Mouse (Mus musculus) B cell, adult (primary cell): ENCODE results near the gene Lrrc32. TPM values are rescaled to one million over a fixed set of nuclear protein-coding genes. Genes with fewer than 3 reads are reported as not detected.

Source experiments
- total RNA-seq: library from RNA; stranded (reverse); gene quantifications from 4 replicates; pipeline ENCODE4 v1.2.4, GENCODE M21; 2023; ENCODE audit not compliant: inconsistent age

Lrrc32 gene
- total RNA-seq = 1.7 to 2.6 TPM (median 2.1 TPM) in 4 replicates

GRCm38 (mm10) chr7:98489131-98489530, at the start of gene Lrrc32:
Lrrc32 (plus strand) TSS chr7:98489283.

DNA sequence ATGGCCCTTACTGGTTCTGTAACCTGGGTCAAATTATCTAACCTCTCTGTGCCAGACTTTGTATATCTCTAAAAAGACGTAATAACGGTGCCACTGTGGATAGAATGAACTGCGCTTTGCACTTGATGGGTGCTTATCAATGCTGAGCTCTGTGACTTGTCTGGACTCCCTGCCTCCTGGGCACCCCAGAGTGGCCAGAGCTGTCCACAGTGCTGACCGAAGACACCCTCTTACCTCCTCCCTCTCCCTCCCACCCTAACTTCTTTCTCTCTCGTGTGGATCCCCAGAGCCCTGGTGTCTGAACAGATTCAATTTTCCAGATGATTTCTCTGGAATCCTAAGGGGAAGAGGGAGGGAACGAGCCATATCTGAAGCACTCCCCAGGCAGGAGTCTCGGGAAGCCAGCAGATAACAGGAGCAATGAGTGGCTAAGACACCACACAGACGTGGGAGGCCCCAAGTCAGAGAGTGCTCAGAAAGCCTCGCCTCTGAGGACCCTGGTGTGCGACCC, 49.1 kb upstream of the Lrrc32 start, which contains the start of gene Gucy2d:
Gene Gucy2d (plus strand): TSS at position 461 of the 511 bp plus-strand sequence.

Other genes with a start within 250 kb of the Lrrc32 start
- 4.9 to 7.8 TPM (median 5.7 TPM) in 4 replicates for gene Acer3, start 168.1 kb upstream of the Lrrc32 start, total RNA-seq
- 0.22 TPM in 2 of 4 replicates, not detected in the others for gene Tsku, start 128.0 kb upstream of the Lrrc32 start, total RNA-seq
- gene Gucy2d, start 48.9 kb upstream of the Lrrc32 start, total RNA-seq = not detected in 4 replicates
- gene Emsy, start 167.5 kb downstream of the Lrrc32 start, total RNA-seq = 62.4 to 69.5 TPM (median 67.6 TPM) in 4 replicates
- 40.3 to 48.5 TPM (median 45.0 TPM) in 4 replicates for gene Thap12, start 213.8 kb downstream of the Lrrc32 start, total RNA-seq